Mouse (Mus musculus): ENCODE results near the gene Grid2. TPM values are rescaled to one million over a fixed set of nuclear protein-coding genes. Genes with fewer than 3 reads are reported as not detected.

Grid2 gene
- polyA plus RNA-seq, 1 experiment from 2014 or later, result 0.56 TPM

- Histone ChIP-seq H3K4me3 (no peak overlapping the region), H3K27me3 (ENCODE audit: low read depth, poor library complexity, severe bottlenecking) (no peaks in the 10 kb centered on the region), H3K9me3 (replicated peaks) (no peaks in the 10 kb centered on the region), H3K27ac (replicated peaks) (no peak overlapping the region), H3K36me3 (no peaks in the 10 kb centered on the region), H3K4me1 (no peaks in the 10 kb centered on the region)
- no peak for DNase-seq (ENCODE audit: low spot score)
- 95% methylated on average over 1 of the region's 1 CpGs for WGBS
Observed at GRCm38 (mm10) chr6:64607041-64607440, 1351.4 kb downstream of the Grid2 start.

- no peak overlapping the region for H3K27ac ChIP-seq (replicated peaks)
- no peaks in the 10 kb centered on the region for H3K4me1 ChIP-seq
- 19% methylated on average over 1 of the region's 1 CpGs for WGBS
- H3K36me3 ChIP-seq, result no peaks in the 10 kb centered on the region
- no peak overlapping the region for H3K4me3 ChIP-seq
- DNase-seq (ENCODE audit: low spot score), result peak; percentile 41
- no peaks in the 10 kb centered on the region for H3K27me3 ChIP-seq (ENCODE audit: low read depth, poor library complexity, severe bottlenecking)
- no peaks in the 10 kb centered on the region for H3K9me3 ChIP-seq (replicated peaks)
Observed at GRCm38 (mm10) chr6:64607942-64608341, 1352.3 kb downstream of the Grid2 start.

- Histone ChIP-seq H3K4me1 (no peaks in the 10 kb centered on the region), H3K27me3 (ENCODE audit: low read depth, poor library complexity, severe bottlenecking) (no peaks in the 10 kb centered on the region), H3K9me3 (replicated peaks) (no peaks in the 10 kb centered on the region), H3K27ac (replicated peaks) (no peak overlapping the region), H3K36me3 (no peaks in the 10 kb centered on the region), H3K4me3 (no peak overlapping the region)
- no peak for DNase-seq (ENCODE audit: low spot score)
- WGBS, result 72% methylated on average over 4 of the region's 4 CpGs
Observed at GRCm38 (mm10) chr6:64616843-64617242, 1361.2 kb downstream of the Grid2 start.

- Histone ChIP-seq H3K9me3 (replicated peaks) (no peaks in the 10 kb centered on the region), H3K27ac (replicated peaks) (no peak overlapping the region), H3K4me3 (no peak overlapping the region), H3K4me1 (no peaks in the 10 kb centered on the region), H3K27me3 (ENCODE audit: low read depth, poor library complexity, severe bottlenecking) (no peaks in the 10 kb centered on the region), H3K36me3 (no peaks in the 10 kb centered on the region)
- no peak for DNase-seq (ENCODE audit: low spot score)
- 83% methylated on average over 8 of the region's 8 CpGs for WGBS
Observed at GRCm38 (mm10) chr6:64617417-64618135, 1361.9 kb downstream of the Grid2 start.

GRCm38 (mm10) chr6:64623404-64623803, 1367.7 kb downstream of the Grid2 start:
- WGBS, result 52% methylated on average over 3 of the region's 3 CpGs
- DNase-seq (ENCODE audit: low spot score), result no peak
- H3K27ac ChIP-seq (replicated peaks), result no peak overlapping the region
- H3K4me1 ChIP-seq, result no peaks in the 10 kb centered on the region
- H3K9me3 ChIP-seq (replicated peaks), result no peaks in the 10 kb centered on the region
- no peak overlapping the region for H3K4me3 ChIP-seq
- H3K27me3 ChIP-seq (ENCODE audit: low read depth, poor library complexity, severe bottlenecking), result no peaks in the 10 kb centered on the region
- H3K36me3 ChIP-seq, result no peaks in the 10 kb centered on the region

- DNase-seq (ENCODE audit: low spot score), result no peak
- H3K27ac ChIP-seq (replicated peaks), result no peak overlapping the region
- H3K36me3 ChIP-seq, result no peaks in the 10 kb centered on the region
- no peak overlapping the region for H3K4me3 ChIP-seq
- H3K4me1 ChIP-seq, result peaks cover 43% of the 10 kb centered on the region
- H3K9me3 ChIP-seq (replicated peaks), result no peaks in the 10 kb centered on the region
- H3K27me3 ChIP-seq (ENCODE audit: low read depth, poor library complexity, severe bottlenecking), result no peaks in the 10 kb centered on the region
Observed at GRCm38 (mm10) chr6:64647661-64648060, 1392.0 kb downstream of the Grid2 start.

- WGBS, result 39% methylated on average over 8 of the region's 8 CpGs
- Histone ChIP-seq H3K4me3 (no peak overlapping the region), H3K4me1 (peaks cover 43% of the 10 kb centered on the region), H3K27ac (replicated peaks) (no peak overlapping the region), H3K27me3 (ENCODE audit: low read depth, poor library complexity, severe bottlenecking) (no peaks in the 10 kb centered on the region), H3K9me3 (replicated peaks) (no peaks in the 10 kb centered on the region), H3K36me3 (no peaks in the 10 kb centered on the region)
- DNase-seq (ENCODE audit: low spot score), result no peak
Observed at GRCm38 (mm10) chr6:64648196-64648595, 1392.5 kb downstream of the Grid2 start.

- no peaks in the 10 kb centered on the region for H3K27me3 ChIP-seq (ENCODE audit: low read depth, poor library complexity, severe bottlenecking)
- peak overlapping the region; percentile 49 for H3K4me3 ChIP-seq
- no peaks in the 10 kb centered on the region for H3K36me3 ChIP-seq
- H3K27ac ChIP-seq (replicated peaks), result peak overlapping the region; percentile 77
- DNase-seq (ENCODE audit: low spot score), result peak; percentile 57
- 21% methylated on average over 20 of the region's 20 CpGs for WGBS
- H3K9me3 ChIP-seq (replicated peaks), result no peaks in the 10 kb centered on the region
- peaks cover 43% of the 10 kb centered on the region for H3K4me1 ChIP-seq
Observed at GRCm38 (mm10) chr6:64649296-64650226, 1393.9 kb downstream of the Grid2 start.

- DNase-seq (ENCODE audit: low spot score), result no peak
- Histone ChIP-seq H3K36me3 (no peaks in the 10 kb centered on the region), H3K27ac (replicated peaks) (no peak overlapping the region), H3K9me3 (replicated peaks) (no peaks in the 10 kb centered on the region), H3K4me3 (peak overlapping the region; percentile 28; the same call in 1 of the 2 replicates), H3K27me3 (ENCODE audit: low read depth, poor library complexity, severe bottlenecking) (no peaks in the 10 kb centered on the region), H3K4me1 (peaks cover 43% of the 10 kb centered on the region)
- 13% methylated on average over 7 of the region's 7 CpGs for WGBS
Observed at GRCm38 (mm10) chr6:64650765-64651164, 1395.1 kb downstream of the Grid2 start.

GRCm38 (mm10) chr6:64671010-64671409, 1415.3 kb downstream of the Grid2 start:
- Histone ChIP-seq H3K27me3 (ENCODE audit: low read depth, poor library complexity, severe bottlenecking) (no peaks in the 10 kb centered on the region), H3K4me1 (no peaks in the 10 kb centered on the region), H3K4me3 (no peak overlapping the region), H3K9me3 (replicated peaks) (no peaks in the 10 kb centered on the region), H3K27ac (replicated peaks) (no peak overlapping the region), H3K36me3 (no peaks in the 10 kb centered on the region)
- DNase-seq (ENCODE audit: low spot score), result no peak
- 85% methylated on average over 3 of the region's 3 CpGs for WGBS

- H3K27me3 ChIP-seq (ENCODE audit: low read depth, poor library complexity, severe bottlenecking), result no peaks in the 10 kb centered on the region
- H3K36me3 ChIP-seq, result no peaks in the 10 kb centered on the region
- no peak overlapping the region for H3K4me3 ChIP-seq
- no peak overlapping the region for H3K27ac ChIP-seq (replicated peaks)
- H3K4me1 ChIP-seq, result no peaks in the 10 kb centered on the region
- H3K9me3 ChIP-seq (replicated peaks), result no peaks in the 10 kb centered on the region
- no peak for DNase-seq (ENCODE audit: low spot score)
- 91% methylated on average over 1 of the region's 1 CpGs for WGBS
Observed at GRCm38 (mm10) chr6:64678815-64679214, 1423.1 kb downstream of the Grid2 start.

GRCm38 (mm10) chr6:64683974-64684373, 1428.3 kb downstream of the Grid2 start:
- peak; percentile 65 for DNase-seq (ENCODE audit: low spot score)
- no peak overlapping the region for H3K27ac ChIP-seq (replicated peaks)
- peaks cover 14% of the 10 kb centered on the region for H3K4me1 ChIP-seq
- 38% methylated on average over 9 of the region's 9 CpGs for WGBS
- H3K27me3 ChIP-seq (ENCODE audit: low read depth, poor library complexity, severe bottlenecking), result peaks cover 38% of the 10 kb centered on the region
- H3K36me3 ChIP-seq, result no peaks in the 10 kb centered on the region
- H3K4me3 ChIP-seq, result no peak overlapping the region
- H3K9me3 ChIP-seq (replicated peaks), result no peaks in the 10 kb centered on the region

GRCm38 (mm10) chr6:64684973-64685372, 1429.3 kb downstream of the Grid2 start:
- H3K36me3 ChIP-seq, result no peaks in the 10 kb centered on the region
- 7% methylated on average over 5 of the region's 5 CpGs for WGBS
- DNase-seq (ENCODE audit: low spot score), result peak; percentile 35

More at GRCm38 (mm10) chr6:64684973-64685372, 1429.3 kb downstream of the Grid2 start:
- Histone ChIP-seq H3K27me3 (ENCODE audit: low read depth, poor library complexity, severe bottlenecking) (peaks cover 48% of the 10 kb centered on the region), H3K4me1 (peaks cover 14% of the 10 kb centered on the region), H3K4me3 (no peak overlapping the region), H3K9me3 (replicated peaks) (no peaks in the 10 kb centered on the region), H3K27ac (replicated peaks) (no peak overlapping the region)

Data from midbrain, embryonic 10.5 days (tissue).